Mouse (Mus musculus) lung, postnatal 14 days (tissue): ENCODE measurements around the gene Cmklr1.
A peak's percentile ranks its signal among the peaks of the same experiment; 100 is the strongest.
"Not testable (repeated sequence)": the region's sequence is repeated elsewhere in the genome, so short reads cannot be mapped to it uniquely, and the experiment has no call there.

Source experiments
- DNase-seq: peaks from one replicate; pipeline ENCODE4 v3.0.0; 2021

Gene Cmklr1

DNA sequence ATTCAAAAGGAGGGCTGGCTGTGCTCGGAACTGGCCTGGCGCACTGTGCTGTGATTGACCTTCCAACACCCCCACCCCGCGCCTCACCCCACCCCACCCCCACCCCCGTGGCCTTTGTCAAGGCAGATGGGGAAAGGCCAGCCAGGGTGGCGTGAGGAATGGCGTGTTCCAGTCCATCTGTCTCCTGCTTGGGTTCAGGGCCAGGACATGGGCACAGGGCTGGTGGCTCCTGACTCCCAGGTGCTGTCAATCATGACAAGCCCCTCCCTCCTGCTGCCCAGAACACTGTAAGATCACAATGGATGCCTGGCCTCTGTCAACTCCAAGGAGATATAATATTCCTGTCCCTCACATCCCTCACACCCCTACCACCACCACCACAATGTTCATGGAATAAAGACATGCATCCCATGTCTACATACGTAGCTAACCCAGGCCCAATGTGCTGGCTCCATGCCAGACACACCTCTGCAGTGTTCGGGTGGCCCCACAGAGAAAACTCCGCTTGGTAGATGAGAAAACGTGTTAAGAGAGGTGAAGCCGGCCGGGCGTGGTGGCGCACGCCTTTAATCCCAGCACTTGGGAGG is 30.0 kb downstream of the Cmklr1 start:
- DNase-seq, result no peak

DNA sequence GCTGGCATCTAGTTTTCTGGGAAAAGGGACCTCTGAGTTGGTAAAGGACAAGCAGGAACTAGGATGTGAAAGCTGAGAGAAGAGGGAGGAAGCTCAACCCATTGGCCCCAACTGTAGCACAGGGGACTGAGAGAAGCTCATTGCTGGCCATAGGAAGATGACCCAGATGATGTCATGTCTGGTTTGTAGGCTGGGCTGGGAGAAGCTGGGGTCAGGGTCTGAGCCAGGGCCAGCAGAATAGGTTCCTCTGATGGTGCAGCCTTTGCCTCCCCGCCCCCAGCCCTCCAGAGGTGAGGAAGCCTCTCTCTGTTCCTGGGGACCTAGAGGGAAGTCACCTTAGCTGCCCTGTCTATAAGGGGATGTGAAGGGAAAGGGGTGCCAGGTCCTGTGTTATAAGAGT is 31.1 kb downstream of the Cmklr1 start:
- no peak for DNase-seq

DNA sequence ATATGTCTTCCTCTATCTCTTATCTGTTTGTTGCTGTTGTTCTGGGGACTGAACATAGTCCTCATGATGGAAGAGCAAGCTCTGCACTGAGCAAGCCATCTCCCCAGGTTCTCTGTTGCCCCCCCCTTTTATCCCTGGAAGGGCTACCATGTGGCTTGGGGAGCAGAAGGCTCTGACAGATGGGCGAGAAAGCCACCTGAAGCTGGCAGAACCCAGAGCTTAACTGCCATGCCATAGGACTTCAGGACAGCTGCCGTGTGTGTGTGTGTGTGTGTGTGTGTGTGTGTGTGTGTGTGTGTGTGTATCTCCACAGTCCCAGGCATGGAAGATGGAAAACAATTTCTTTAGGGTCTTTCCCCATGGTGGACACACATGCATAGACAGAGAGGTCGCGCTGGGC is 31.5 kb downstream of the Cmklr1 start:
- DNase-seq, result no peak

DNA sequence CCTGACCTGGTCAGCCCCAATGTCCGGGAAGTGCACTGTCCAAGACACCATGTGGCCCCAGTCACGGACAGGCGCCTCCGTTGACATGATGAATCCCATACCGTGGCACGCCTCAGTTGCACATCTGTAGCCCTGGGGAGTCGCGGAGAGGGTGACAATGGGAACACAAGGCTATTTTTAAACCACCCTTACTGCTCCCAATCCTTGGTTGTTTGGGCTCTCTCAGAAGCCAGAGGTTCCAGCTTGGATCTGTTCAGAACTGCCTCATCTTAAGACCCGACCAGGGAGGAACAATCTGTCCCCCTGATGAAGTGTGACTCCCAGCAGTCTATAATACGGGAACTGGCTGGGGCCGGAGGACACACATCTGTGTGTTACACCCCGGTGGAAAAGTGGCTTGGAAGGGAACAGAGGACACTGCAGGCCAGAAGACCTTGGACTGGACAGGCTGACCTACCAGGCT is 38.4 kb downstream of the Cmklr1 start:
- peak; percentile 59 for DNase-seq

DNA sequence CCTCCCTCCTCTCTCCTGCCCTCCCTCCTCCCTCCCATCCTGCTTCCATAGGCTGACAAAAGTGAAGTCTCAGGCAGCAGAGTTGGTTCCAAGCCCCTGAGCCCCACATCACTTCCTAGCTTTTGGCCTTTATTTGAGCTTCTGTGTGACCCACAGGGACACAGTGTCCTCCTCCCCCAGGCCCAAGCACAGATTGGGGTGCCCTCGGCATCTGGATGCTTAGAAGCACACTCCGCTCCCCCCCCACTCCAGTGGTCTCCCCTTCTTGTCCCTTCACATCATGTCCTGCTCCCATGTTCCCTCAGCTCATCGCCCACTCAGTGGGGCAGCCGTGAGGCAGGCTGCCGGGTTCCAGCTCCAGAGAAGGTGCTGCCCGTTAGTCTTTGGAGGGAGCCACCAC is 39.1 kb downstream of the Cmklr1 start:
- no peak for DNase-seq

DNA sequence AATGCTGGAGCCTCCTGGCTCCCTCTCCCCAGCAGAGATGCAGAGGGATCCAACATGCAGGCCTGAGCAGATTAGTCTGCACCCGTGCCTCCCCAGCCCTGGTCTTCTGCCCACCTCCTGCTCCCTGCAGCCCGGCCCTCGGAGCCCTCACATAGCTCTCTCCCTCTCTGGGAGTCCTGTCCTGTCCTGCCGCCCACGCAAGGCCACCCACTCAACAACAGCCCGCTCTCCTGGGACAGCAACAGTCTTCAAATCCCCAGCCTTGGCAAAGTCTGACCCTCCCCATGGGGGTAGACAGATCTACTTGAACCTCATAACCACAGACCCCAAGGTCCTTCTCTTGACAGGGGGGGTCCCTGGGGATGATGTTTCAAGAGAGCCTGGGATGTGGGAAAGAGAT is 39.7 kb downstream of the Cmklr1 start:
- DNase-seq, result no peak

DNA sequence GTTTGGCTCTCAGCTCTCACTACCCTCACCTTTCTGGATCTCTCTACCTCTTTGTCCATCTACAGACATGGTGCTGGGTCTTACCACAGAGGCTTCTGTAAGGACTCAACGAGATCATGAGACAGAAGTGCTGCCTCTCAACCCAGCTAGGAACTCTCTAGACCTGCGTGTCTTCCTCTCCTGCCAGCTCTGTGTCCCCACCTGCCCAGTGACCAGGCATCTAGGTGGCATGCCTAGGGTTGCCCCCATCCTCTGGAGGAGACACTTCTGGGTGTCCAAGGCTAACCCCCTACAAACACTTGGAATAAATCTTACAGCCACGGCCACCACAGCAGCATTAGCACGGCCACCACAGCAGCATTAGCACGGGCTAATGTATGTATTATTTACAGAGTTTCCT is 40.3 kb downstream of the Cmklr1 start:
- DNase-seq, result no peak

DNA sequence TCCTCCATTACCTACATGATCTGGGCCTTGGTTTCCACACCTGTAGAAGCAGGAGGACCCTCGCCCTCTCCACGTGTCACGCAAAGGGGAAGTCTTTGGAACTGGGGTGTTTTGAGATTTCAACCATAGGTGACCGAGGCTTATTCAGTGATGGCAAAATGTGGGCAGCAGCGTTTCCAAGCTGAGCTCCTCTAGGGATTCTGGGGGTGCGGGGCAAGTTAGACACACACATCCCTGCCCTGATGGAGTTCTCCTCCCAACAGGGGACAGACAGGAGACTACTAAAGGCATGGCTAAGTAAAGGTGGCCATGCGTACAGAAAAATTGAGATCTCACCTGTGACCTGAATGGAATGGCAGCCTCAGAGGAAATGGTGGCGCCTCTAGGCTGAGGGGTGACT is 41.7 kb downstream of the Cmklr1 start:
- DNase-seq, result no peak

DNA sequence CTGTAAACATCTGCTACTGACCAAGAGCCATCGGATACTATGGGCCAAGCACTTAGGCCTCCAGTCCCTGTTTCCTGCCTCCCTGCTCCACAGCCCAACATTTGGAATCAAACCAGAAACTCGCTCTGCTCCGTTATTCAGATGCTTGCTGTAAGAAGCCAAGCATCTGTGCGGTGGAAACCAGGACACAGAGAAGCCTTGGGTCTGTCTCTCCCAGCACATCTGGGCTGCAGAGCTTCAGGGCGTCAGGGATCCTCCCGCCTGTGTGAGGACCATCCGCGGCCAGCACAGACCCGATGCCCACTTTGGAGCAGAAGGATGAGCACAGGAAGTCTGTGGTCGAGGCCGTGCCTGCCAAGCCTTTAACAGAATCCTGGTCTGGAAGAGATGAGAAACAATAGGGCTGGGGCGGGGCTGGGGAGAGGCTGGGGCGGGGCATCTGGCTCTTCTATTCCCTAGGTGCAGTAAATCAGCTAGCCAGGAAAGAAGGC is 42.2 kb downstream of the Cmklr1 start:
- no peak for DNase-seq

DNA sequence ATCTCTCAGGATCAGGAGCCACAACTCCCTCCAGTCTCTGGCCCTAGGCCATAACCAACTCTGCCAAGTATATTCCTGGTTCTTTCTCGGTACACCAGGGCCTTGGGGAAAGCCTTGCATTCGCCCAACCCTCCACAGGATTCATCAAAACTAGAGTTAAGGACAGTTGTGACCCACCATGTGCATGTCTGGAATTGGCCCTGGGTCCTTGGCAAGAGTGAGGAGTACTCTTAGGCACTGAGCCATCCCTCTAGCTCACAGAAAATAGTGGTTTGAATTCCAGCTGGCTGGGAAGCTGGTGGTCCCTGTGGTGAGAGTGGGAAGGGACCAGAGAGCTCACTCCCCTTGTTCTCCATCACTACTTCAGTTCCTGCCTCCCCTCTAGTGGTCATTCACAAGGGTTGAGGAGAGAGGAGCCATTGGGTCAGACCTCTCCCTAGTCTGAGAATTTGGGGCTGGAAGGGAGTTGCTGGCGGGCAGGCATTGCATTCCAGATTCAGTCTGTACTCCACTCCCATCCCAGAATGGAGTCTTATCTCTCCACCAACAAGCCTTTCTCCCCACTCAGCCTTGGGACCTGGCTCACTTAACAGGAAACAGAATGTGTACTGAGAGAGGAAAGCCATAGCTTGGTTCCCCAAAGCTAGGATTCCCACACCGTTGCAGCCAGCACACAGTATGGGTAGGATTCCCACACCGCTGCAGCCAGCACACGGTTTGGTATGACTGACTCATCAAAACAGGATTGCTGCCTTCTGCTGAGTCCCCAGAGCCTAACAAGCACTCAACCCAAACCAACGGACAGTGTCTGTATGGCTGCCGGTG is 43.1 kb downstream of the Cmklr1 start:
- no peak for DNase-seq

DNA sequence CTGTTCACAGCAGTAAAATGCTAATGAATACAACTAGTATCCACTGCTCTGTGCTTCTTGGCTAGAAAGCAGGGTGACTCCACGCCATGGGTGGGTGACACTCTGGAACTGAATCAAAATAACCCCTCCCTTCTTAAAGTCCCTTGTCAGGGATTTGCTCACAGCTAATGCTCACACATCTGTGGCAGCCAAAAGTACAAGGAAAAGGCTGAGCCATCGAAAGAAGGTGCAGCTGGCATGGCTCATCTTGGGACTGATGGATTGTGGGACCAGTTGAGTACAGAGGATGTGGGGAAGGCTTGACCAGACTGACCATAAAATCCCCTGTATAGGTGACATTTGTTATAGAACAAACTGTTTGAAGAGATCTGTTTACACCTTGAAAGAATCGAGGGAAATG is 44.1 kb downstream of the Cmklr1 start:
- DNase-seq, result no peak

DNA sequence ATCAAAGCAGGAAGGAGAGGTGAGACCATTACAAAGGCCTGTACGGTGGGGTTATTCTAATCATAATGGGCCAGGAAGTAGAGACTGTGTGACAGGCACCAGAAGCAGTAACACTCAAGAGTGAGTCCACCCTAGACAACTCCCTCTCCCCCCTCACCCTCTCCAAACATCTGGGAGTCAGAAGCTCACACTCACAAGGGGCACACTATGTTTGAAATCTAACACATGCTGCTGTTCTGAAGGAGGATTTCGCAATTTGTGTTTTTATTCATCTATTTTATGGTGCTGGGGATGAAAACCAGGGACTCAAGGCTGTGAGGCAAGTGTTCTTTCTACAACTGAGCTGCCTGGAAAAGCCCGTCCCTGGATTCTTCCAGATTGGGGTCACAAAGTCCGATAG is 45.5 kb downstream of the Cmklr1 start:
- DNase-seq, result no peak

DNA sequence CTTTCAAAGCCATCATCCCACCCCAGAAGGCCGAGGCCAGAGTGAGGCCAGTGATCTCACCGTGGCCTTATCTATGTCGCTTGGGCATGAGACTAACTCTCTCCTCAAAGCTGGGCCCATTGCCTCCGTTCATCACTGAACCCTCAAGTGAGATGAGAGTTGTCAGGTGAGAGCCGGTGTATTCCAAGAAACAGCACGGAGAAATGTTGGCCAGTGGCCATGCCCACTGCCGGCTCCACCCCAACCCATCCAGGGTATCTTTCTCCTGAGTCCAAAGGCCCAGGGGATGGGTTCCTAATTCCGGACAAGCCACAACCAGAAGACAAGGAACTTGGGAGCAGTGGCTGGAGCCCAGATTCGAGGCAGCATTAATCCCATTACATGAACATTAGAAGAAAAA is 46.8 kb downstream of the Cmklr1 start:
- DNase-seq, result no peak

DNA sequence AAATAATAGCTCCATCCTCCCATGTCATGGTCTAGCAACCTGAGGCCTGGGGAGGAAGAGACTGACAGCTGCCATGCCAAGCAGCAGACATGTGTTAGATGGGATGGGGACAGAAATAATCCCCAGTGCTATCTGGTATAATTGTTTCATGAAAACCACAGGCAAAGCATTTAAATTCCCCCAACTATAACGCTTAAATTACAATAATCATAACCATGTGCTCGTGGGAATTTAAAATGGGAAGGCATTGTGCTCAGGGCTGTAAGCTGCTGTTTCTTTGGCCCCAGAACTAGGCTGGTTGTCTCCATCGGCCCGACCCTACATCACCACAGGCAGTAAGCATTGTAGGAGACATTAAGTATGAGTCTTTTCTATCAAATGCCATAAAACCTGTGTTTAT is 49.4 kb downstream of the Cmklr1 start:
- DNase-seq, result no peak

DNA sequence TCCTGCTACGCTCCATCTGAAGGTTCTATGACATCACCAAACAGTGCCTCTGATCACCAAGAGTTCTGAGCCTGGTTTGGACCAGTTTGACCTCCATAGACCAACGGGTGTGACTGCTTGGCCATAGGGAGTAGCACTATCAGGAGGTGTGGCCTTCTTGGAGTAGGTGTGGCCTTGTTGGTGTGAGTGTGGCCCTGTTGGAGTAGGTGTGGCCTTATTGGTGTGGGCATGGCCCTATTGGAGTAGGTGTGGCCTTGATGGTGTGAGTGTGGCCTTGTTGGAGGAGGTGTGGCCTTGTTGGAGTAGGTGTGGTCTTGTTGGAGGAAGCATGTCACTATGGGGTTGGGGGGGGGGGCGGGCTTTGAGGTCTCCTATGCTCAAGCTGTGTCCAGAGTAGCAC is 50.0 kb downstream of the Cmklr1 start:
- no peak for DNase-seq

DNA sequence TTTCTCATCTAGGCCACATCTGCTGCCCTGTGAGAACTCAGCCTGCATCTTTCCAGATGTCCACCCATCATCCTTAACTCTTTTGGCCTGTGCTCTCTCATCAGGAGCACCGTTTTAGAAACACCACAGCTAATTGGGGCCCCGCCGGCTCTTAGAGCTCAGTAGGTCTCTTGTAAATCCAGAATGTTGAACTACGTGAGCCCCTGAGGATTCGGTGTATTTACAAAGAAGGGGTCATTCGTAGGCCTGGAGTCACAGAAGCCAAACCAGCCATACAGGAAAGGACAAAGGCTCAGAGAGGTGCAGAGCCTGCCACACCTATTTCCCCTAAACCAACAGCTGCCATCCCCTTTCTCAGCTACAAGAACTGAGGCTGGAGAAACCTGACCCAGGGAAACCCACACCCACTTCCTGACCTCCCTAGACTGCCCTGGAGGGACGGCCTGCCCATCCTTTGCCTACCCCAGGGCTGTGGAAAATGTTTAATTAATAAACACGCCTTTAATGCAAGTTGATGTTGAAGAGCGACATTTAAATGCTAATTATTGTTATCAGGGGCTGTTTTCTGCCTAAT is 53.4 kb downstream of the Cmklr1 start:
- DNase-seq, result no peak

DNA sequence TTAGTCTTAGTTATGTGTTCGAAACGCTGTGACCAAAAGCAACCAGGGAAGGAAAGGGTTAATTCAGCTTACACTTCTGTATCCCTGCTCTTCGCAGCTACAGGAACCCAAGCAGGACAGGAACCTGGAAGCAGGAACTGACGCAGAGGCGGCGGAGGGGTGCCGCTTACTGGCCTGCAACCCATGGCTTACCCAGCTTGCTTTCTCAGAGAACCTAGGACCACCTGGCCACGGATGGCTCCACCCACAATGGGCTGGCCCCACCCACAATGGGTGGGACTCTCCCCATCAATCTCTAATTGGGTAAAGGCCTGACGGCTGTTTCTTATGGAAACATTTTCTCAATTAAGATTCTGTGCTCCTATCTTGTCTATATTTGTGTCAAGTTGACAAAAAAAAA is 54.0 kb downstream of the Cmklr1 start:
- no peak for DNase-seq

DNA sequence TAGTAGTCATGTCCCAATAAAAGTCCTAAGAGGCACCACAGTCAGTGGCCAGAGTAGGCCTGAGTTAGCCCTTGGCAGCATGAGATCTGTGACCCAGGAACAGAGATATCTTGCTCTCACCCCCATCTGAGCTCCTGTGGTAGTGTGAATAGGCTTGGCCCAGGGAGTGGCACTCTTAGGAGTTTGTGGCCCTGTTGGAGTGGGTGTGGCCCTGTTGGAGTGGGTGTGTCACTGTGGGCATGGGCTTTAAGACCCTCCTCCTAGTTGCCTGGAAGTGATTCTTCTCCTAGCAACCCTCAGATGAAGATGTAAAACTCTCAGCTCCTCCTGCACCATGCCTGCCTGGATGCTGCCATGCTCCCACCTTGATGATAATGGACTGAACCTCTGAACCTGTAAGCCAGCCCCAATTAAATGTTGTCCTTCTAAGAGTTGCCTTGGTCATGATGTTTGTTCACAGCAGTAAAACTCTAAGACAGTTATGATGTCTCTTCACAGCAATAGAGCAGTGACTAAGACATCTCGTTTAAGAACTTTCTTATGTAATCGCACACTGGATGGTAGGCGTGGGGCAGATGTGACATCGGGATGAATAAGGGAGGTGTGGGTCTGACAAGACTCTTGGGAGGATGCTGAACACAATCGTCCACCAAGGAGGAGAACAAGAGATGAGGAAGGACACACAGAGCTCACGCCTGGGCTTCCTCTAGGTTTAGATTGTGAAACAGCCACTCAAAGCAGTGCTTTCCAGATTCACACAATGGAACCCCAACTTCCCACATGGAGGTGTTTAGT is 56.1 kb downstream of the Cmklr1 start:
- no peak for DNase-seq

DNA sequence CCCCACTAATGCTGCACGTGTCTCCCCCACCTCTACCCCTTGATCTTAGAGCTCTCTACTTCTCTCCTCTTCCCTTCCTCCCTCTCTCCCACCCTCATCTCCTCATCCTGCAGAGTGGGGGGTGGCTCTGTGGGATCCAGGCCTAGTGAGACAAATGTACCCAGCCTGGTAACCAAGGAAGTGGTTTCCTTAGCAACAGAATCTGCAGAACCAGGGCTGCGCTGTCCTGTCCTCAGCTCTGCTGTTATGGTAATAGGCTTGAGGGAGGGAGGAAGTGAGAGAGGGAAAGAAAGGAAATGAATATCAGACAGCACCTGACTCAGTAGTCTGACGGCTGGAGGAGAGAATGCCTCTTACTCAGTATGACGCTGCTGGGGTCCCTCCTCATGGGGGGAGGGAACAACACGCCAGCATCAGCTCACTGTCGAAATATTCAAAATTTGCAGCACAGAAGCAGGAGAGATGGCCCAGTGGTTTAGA is 58.4 kb downstream of the Cmklr1 start:
- no peak for DNase-seq

DNA sequence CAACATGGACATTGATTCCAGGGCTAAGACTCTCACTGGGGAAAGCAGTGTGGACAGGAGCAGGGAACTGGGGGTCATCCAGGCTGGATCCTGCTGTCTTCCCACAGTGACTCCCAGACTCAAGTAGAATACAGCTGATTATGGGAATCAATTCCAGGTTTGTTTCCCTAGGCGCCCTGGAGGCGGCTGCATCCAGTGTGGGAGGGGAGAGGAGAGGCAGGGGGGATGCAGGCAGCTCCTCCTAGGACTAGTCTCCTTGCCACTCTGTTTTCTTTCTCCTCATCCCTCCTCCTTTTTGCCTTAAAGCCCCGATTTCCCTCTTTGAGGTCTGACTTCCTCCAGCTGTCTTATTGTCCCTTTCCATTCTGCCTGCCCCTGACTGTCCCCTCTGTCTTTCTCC is 59.1 kb downstream of the Cmklr1 start:
- DNase-seq, result no peak

DNA sequence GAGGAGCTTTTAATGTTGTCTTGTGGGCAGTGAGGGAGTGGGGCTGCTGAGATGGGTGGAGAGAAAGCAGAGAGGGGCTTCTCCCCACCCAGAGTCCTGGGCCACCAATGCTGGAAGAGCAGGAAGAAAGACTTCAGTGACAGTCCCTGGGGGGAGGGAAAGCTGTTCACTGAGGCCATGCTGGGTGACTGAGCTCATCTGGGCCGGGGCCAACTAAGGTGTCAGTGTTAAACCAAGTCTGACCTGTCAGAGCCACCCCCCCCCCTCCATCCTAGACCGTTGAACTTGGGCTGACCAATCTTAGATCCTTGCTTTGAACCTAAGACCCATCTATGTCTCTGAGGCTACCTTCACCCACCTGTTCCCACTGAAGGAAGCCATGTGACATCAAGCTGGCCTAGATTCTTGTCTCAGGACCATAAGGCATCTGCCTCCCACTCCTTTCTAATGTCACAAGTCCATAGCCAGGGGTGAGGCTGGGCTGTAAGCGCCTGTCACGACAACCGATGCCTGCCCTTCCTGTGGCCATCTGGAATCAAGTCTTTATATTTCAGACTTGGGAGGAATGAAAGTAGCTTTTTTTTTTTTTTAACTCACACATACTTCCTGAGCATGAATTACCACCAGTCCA is 60.1 kb downstream of the Cmklr1 start:
- no peak for DNase-seq

DNA sequence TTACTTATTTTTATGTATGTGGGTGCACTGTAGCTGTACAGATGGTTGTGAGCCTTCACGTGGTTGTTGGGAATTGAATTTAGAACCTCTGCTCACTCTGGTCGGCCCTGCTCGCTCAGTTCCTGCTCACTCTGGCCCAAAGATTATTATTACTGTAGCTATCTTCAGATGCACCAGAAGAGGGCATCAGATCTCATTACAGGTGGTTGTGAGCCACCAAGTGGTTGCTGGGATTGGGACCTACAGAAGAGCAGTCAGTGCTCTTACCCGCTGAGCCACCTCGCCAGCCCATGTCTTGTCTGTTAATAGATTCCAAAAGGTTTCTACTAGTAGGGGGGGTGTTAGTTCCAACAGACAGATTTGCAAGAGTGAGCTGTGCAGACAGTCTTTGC is 63.8 kb downstream of the Cmklr1 start:
- DNase-seq, result not testable (repeated sequence)
